Mouse (Mus musculus) naive thymus-derived CD4-positive, alpha-beta T cell, adult 2 months (primary cell): Measurements from ENCODE around the gene Sfxn4.

ENCODE experiments used
- DNase-seq: peaks from one replicate; pipeline ENCODE4 v3.0.0-alpha.2; 2011; ENCODE audit warnings: low read depth

Sfxn4 gene

GRCm38 (mm10) chr19:60837747-60838146 lies 23.5 kb downstream of the Sfxn4 start:
- peak; percentile 86 for DNase-seq

GRCm38 (mm10) chr19:60818677-60819076 lies 42.6 kb downstream of the Sfxn4 start:
- DNase-seq: no peak

- no peak for DNase-seq
Observed at GRCm38 (mm10) chr19:60813133-60813532, 48.1 kb downstream of the Sfxn4 start.

- peak; percentile 49 for DNase-seq
Observed at GRCm38 (mm10) chr19:60812036-60812389, 49.3 kb downstream of the Sfxn4 start.

- peak; percentile 94 for DNase-seq
Observed at GRCm38 (mm10) chr19:60811098-60812035, 49.9 kb downstream of the Sfxn4 start, which contains the start of gene Fam45a. Gene Fam45a, plus strand, starts transcription at chr19:60811585.

- DNase-seq: no peak
Observed at GRCm38 (mm10) chr19:60809927-60810326, 51.4 kb downstream of the Sfxn4 start.

GRCm38 (mm10) chr19:60804903-60805302 lies 56.4 kb downstream of the Sfxn4 start:
- DNase-seq: no peak

- no peak for DNase-seq
Observed at GRCm38 (mm10) chr19:60799867-60800569, 61.3 kb downstream of the Sfxn4 start.

GRCm38 (mm10) chr19:60797415-60797814 lies 63.9 kb downstream of the Sfxn4 start:
- no peak for DNase-seq

GRCm38 (mm10) chr19:60795244-60795643 lies 66.0 kb downstream of the Sfxn4 start:
- DNase-seq: no peak

- DNase-seq: no peak
Observed at GRCm38 (mm10) chr19:60793170-60793707, 68.0 kb downstream of the Sfxn4 start.

- DNase-seq: no peak
Observed at GRCm38 (mm10) chr19:60791164-60791563, 70.1 kb downstream of the Sfxn4 start.

- peak; percentile 96 for DNase-seq
Observed at GRCm38 (mm10) chr19:60790551-60791161, 70.6 kb downstream of the Sfxn4 start, which contains the start of gene Eif3a. Gene Eif3a, minus strand, starts transcription at chr19:60790658.

GRCm38 (mm10) chr19:60789919-60790506 lies 71.3 kb downstream of the Sfxn4 start:
- no peak for DNase-seq

GRCm38 (mm10) chr19:60789452-60789851 lies 71.8 kb downstream of the Sfxn4 start:
- DNase-seq: no peak

GRCm38 (mm10) chr19:60788214-60788960 lies 72.9 kb downstream of the Sfxn4 start:
- peak; percentile 10 for DNase-seq

GRCm38 (mm10) chr19:60787465-60788150 lies 73.7 kb downstream of the Sfxn4 start:
- DNase-seq: peak; percentile 28
